Mouse (Mus musculus): ENCODE measurements around the gene Rpgr.

- TF ChIP-seq NELFE (IDR thresholded peaks at IDR 0.05; ENCODE audit: low read depth, low read length) (no peak), BHLHE40 (IDR thresholded peaks at IDR 0.05; ENCODE audit: borderline replicate concordance, low read depth, low read length) (no peak), CTCF (IDR thresholded peaks at IDR 0.05 in 2 of 3, conservative IDR thresholded peaks at IDR 0.05 in 1 of 3; ENCODE audit: control insufficient read depth in 1 of 3, insufficient read depth in 1 of 3, low read depth in 2 of 3, low read length in 3 of 3, poor library complexity in 1 of 3, severe bottlenecking in 1 of 3) (no peak), POLR2A (IDR thresholded peaks at IDR 0.05; ENCODE audit: control insufficient read depth in 1 of 2, insufficient read depth in 1 of 2, low read depth in 1 of 2, low read length in 2 of 2, poor library complexity in 1 of 2) (no peak)
These were observed 27.2 kb upstream of the Rpgr start for GRCm38 (mm10) chrX:10243916-10244315.

All from MEL (cell line).